Mouse (Mus musculus) small intestine, adult 2 months (tissue): ENCODE data around the gene Pfkp. TPM values are rescaled to one million over a fixed set of nuclear protein-coding genes. Genes with fewer than 3 reads are reported as not detected.

ENCODE experiments used
- H3K27ac ChIP-seq: fragments of 200-500 bp; 2 replicates; pipeline ENCODE4 v1.5.1; 2012; ENCODE audit warnings: low read depth, low read length, control low read depth, inconsistent platforms; ENCODE audit not compliant: insufficient read depth
- H3K27me3 ChIP-seq: fragments of 200-500 bp; 2 replicates; pipeline ENCODE4 v1.6.1; 2012; ENCODE audit warnings: mild to moderate bottlenecking, moderate library complexity, low read length, inconsistent platforms; ENCODE audit not compliant: control insufficient read depth, insufficient read depth
- H3K36me3 ChIP-seq: fragments of 200-500 bp; 2 replicates; pipeline ENCODE4 v1.6.1; 2012; ENCODE audit warnings: mild to moderate bottlenecking, low read length, control low read depth, inconsistent platforms; ENCODE audit not compliant: control insufficient read depth, insufficient read depth
- H3K4me1 ChIP-seq: fragments of 200-500 bp; 2 replicates; pipeline ENCODE4 v1.6.1; 2012; ENCODE audit warnings: low read length, inconsistent platforms, mixed read lengths; ENCODE audit not compliant: control insufficient read depth, insufficient read depth, insufficient read length
- H3K4me3 ChIP-seq: fragments of 200-500 bp; 2 replicates; pipeline ENCODE4 v1.5.1; 2012; ENCODE audit warnings: low read depth, mild to moderate bottlenecking, control low read depth, inconsistent platforms, low read length, moderate library complexity
- CTCF ChIP-seq: fragments of 200-500 bp; IDR thresholded peaks from 2 replicates; pipeline ENCODE4 v1.5.1; 2012; ENCODE audit warnings: low read depth, mild to moderate bottlenecking, control low read depth, inconsistent platforms, low read length, moderate library complexity, mixed read lengths; ENCODE audit not compliant: insufficient replicate concordance, insufficient read length; ENCODE audit errors: extremely low read depth
- POLR2A ChIP-seq: fragments of 200-500 bp; IDR thresholded peaks from 2 replicates; pipeline ENCODE4 v1.6.1; 2012; ENCODE audit warnings: low read depth, mild to moderate bottlenecking, control low read depth, inconsistent platforms, low read length, moderate library complexity
- WGBS: fragments of 180-500 bp; shearing (Covaris S2); methylation state at CpG from one replicate; pipeline ENCODE4 v1.1.7; 2018; 5-methylcytosine and 5-hydroxymethylcytosine counted together
- polyA plus RNA-seq: library from polyadenylated mRNA; depleted of rRNA; stranded (reverse); fragments of >200 nt; gene quantifications from 2 replicates; pipeline ENCODE4 v1.2.3, GENCODE M21; 2012

Pfkp gene
- polyA plus RNA-seq, 1 experiment = 159 TPM

- peaks cover 20% of the 10 kb centered on the region for H3K4me1 ChIP-seq
- peaks cover 5% of the 10 kb centered on the region for H3K36me3 ChIP-seq
- H3K4me3 ChIP-seq = no peak overlapping the region
- no peaks in the 10 kb centered on the region for H3K27me3 ChIP-seq
- no peak for TF ChIP-seq CTCF
- TF ChIP-seq POLR2A = no peak
- peak overlapping the region; percentile 83 for H3K27ac ChIP-seq
- WGBS = 94% methylated on average over 4 of the region's 4 CpGs
Observed at GRCm38 (mm10) chr13:6643026-6643425, 5.6 kb downstream of the Pfkp start.

- Histone ChIP-seq H3K36me3 (peaks cover 5% of the 10 kb centered on the region), H3K4me1 (peaks cover 25% of the 10 kb centered on the region), H3K27ac (peak overlapping the region; percentile 83), H3K4me3 (no peak overlapping the region), H3K27me3 (no peaks in the 10 kb centered on the region)
- 37% methylated on average over 5 of the region's 5 CpGs for WGBS
- no peak for TF ChIP-seq CTCF
- no peak for TF ChIP-seq POLR2A
Observed at GRCm38 (mm10) chr13:6642453-6642852, 6.1 kb downstream of the Pfkp start.

- Histone ChIP-seq H3K4me3 (no peak overlapping the region), H3K4me1 (peaks cover 32% of the 10 kb centered on the region; the same call in 1 of the 2 replicates), H3K36me3 (peaks cover 5% of the 10 kb centered on the region), H3K27ac (peak overlapping the region; percentile 92), H3K27me3 (no peaks in the 10 kb centered on the region)
- 21% methylated on average over 1 of the region's 1 CpGs for WGBS
- TF ChIP-seq CTCF (no peak), POLR2A (no peak)
Observed at GRCm38 (mm10) chr13:6641497-6641896, 7.1 kb downstream of the Pfkp start.

GRCm38 (mm10) chr13:6639507-6640030 is 9.0 kb downstream of the Pfkp start:
- 52% methylated on average over 5 of the region's 5 CpGs for WGBS
- no peak overlapping the region for H3K4me3 ChIP-seq
- TF ChIP-seq CTCF (no peak), POLR2A (no peak)
- H3K4me1 ChIP-seq = peaks cover 45% of the 10 kb centered on the region; the same call in 1 of the 2 replicates
- 0 out of 2 replicates have a peak overlapping the region, but pooled peaks have one; percentile 15 for H3K27ac ChIP-seq
- peaks cover 9% of the 10 kb centered on the region for H3K36me3 ChIP-seq
- H3K27me3 ChIP-seq = no peaks in the 10 kb centered on the region

- Histone ChIP-seq H3K36me3 (peaks cover 15% of the 10 kb centered on the region), H3K4me3 (no peak overlapping the region), H3K27me3 (no peaks in the 10 kb centered on the region), H3K4me1 (peaks cover 45% of the 10 kb centered on the region; the same call in 1 of the 2 replicates), H3K27ac (no peak overlapping the region)
- WGBS = 80% methylated on average over 3 of the region's 3 CpGs
- no peak for TF ChIP-seq CTCF
- TF ChIP-seq POLR2A = no peak
Observed at GRCm38 (mm10) chr13:6638976-6639375, 9.6 kb downstream of the Pfkp start.

- no peaks in the 10 kb centered on the region for H3K27me3 ChIP-seq
- no peak overlapping the region for H3K4me3 ChIP-seq
- H3K27ac ChIP-seq = no peak overlapping the region
- 48% methylated on average over 1 of the region's 1 CpGs for WGBS
- H3K4me1 ChIP-seq = peaks cover 49% of the 10 kb centered on the region; the same call in 1 of the 2 replicates
- peaks cover 17% of the 10 kb centered on the region for H3K36me3 ChIP-seq
- TF ChIP-seq CTCF = no peak
- TF ChIP-seq POLR2A = no peak
Observed at GRCm38 (mm10) chr13:6638425-6638824, 10.2 kb downstream of the Pfkp start.

- H3K27ac ChIP-seq = peak overlapping the region; percentile 98
- H3K4me3 ChIP-seq = no peak overlapping the region
- peaks cover 49% of the 10 kb centered on the region; the same call in 1 of the 2 replicates for H3K4me1 ChIP-seq
- TF ChIP-seq CTCF = no peak
- no peaks in the 10 kb centered on the region for H3K27me3 ChIP-seq
- 79% methylated on average over 7 of the region's 7 CpGs for WGBS
- peaks cover 17% of the 10 kb centered on the region for H3K36me3 ChIP-seq
Observed at GRCm38 (mm10) chr13:6637534-6638124, 10.9 kb downstream of the Pfkp start.
